Mouse (Mus musculus): Measurements from ENCODE around the gene Igsf9.

- TF ChIP-seq CTCF (conservative IDR thresholded peaks at IDR 0.05; ENCODE audit: low read length) (no peak), NANOG (IDR thresholded peaks at IDR 0.05; ENCODE audit: borderline replicate concordance, low read length) (no peak), POU5F1 (IDR thresholded peaks at IDR 0.05; ENCODE audit: borderline replicate concordance, low read length) (no peak)
Measured at GRCm38 (mm10) chr1:172433012-172433850, 48.4 kb upstream of the Igsf9 start.
